Mouse (Mus musculus): ENCODE results near the gene Krtap4-13. TPM values are rescaled to one million over a fixed set of nuclear protein-coding genes. Genes with fewer than 3 reads are reported as not detected.
"Not testable (repeated sequence)": the region's sequence is repeated elsewhere in the genome, so short reads cannot be mapped to it uniquely, and the experiment has no call there.

The Krtap4-13 gene
- polyA plus RNA-seq, 1 experiment from 2014 or later = not detected

DNA sequence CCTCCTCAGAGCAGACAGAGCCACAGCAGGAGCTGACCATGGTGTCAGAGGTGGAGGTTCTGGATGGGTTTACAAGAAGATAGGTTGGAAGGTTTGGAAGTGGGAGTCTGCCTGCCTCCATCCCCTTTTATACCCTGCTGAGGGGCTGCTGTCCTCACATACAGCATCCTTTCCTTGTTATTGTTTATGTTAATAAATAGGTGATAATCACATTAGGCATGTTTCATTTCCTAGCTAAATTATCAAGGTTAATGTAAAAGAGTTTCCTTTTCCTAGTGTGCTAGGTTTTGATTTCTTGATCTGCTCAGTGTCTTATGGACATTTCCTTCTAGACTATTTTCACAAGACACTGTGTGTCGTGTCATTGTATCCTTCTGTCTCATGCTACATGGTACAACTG, 5.3 kb downstream of the Krtap4-13 start, which contains the start of gene Gm11554:
Gene Gm11554 (minus strand): TSS at position 101 of the 400 bp plus-strand sequence.
- H3K36me3 ChIP-seq (ENCODE audit: control insufficient read depth, insufficient read depth, low read length); H3K4me1 ChIP-seq (ENCODE audit: control insufficient read depth, insufficient read depth, low read length): not testable (repeated sequence)

DNA sequence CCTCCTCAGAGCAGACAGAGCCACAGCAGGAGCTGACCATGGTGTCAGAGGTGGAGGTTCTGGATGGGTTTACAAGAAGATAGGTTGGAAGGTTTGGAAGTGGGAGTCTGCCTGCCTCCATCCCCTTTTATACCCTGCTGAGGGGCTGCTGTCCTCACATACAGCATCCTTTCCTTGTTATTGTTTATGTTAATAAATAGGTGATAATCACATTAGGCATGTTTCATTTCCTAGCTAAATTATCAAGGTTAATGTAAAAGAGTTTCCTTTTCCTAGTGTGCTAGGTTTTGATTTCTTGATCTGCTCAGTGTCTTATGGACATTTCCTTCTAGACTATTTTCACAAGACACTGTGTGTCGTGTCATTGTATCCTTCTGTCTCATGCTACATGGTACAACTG, 10.9 kb downstream of the Krtap4-13 start, which contains the start of gene Gm11569:
Gene Gm11569 (minus strand): TSS at position 101 of the 400 bp plus-strand sequence.
- H3K4me1 ChIP-seq (ENCODE audit: control insufficient read depth, insufficient read depth, low read length); H3K4me3 ChIP-seq (ENCODE audit: low read depth, low read length); ATAC-seq (ENCODE audit: low FRiP score); H3K27ac ChIP-seq (ENCODE audit: low read depth, low read length); H3K4me2 ChIP-seq; H3K9me3 ChIP-seq (ENCODE audit: control insufficient read depth, low read length); DNase-seq (ENCODE audit: low spot score, missing footprints); H3K9ac ChIP-seq (ENCODE audit: low read length); H3K27me3 ChIP-seq (ENCODE audit: control insufficient read depth, insufficient read depth, low read length); H3K36me3 ChIP-seq (ENCODE audit: control insufficient read depth, insufficient read depth, low read length): not testable (repeated sequence)
- no CpG with 5 or more reads among the region's 1 CpGs for WGBS

More for the DNA sequence above, 5.3 kb downstream of the Krtap4-13 start, which contains the start of gene Gm11554:
- not testable (repeated sequence) for H3K9ac ChIP-seq (ENCODE audit: low read length); H3K4me2 ChIP-seq; H3K27ac ChIP-seq (ENCODE audit: low read depth, low read length); H3K27me3 ChIP-seq (ENCODE audit: control insufficient read depth, insufficient read depth, low read length); ATAC-seq (ENCODE audit: low FRiP score); H3K4me3 ChIP-seq (ENCODE audit: low read depth, low read length); H3K9me3 ChIP-seq (ENCODE audit: control insufficient read depth, low read length); DNase-seq (ENCODE audit: low spot score, missing footprints)
- no CpG with 5 or more reads among the region's 1 CpGs for WGBS

DNA sequence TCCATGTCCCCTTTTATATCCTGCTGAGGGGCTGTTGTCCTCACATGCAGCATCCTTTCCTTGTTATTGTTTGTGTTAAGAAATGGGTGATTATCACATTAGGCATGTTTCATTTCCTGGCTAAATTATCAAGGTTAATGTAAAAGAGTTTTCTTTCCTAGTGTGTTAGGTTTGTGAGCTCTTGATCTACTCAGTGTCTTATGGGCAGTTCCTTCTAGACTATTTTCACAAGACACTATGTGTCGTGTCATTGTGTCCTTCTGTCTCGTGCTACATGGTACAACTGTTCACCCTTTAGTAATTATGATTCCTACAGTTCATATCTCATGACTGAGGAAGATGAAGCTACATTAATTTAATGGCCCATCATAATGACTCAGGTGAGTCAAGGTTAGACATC, 16.3 kb downstream of the Krtap4-13 start, which contains the start of gene Gm11596:
Gene Gm11596 (minus strand): TSS at position 101 of the 400 bp plus-strand sequence.
- 86% methylated on average over 2 of the region's 2 CpGs for WGBS
- no peak within 1 kb of the TSS for H3K27ac ChIP-seq (ENCODE audit: low read depth, low read length)
- no peak within 1 kb of the TSS for H3K4me2 ChIP-seq

DNA sequence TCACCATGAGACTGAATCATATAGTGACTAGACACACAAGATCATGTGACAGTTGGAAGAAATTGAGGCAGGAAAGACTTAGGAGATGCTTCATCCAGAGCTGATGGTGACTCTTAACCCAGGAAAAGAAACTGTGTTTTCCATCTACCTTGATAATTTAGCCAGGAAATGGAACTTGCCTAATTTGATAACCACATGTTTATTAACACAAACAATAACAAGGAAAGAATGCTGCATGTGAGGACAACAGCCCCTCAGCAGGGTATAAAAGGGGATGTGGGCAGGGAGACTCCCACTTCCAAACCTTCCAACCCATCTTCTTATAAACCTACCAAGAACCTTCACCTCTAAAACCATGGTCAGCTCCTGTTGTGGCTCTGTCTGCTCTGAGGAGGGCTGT, 24.8 kb downstream of the Krtap4-13 start, which contains the start of gene Krtap4-9:
Gene Krtap4-9 (plus strand): TSS at position 301 of the 400 bp plus-strand sequence.
- H3K27me3 ChIP-seq (ENCODE audit: control insufficient read depth, insufficient read depth, low read length); H3K4me2 ChIP-seq; H3K4me3 ChIP-seq (ENCODE audit: low read depth, low read length); H3K36me3 ChIP-seq (ENCODE audit: control insufficient read depth, insufficient read depth, low read length); ATAC-seq (ENCODE audit: low FRiP score); H3K9ac ChIP-seq (ENCODE audit: low read length); DNase-seq (ENCODE audit: low spot score, missing footprints); H3K27ac ChIP-seq (ENCODE audit: low read depth, low read length); H3K9me3 ChIP-seq (ENCODE audit: control insufficient read depth, low read length); H3K4me1 ChIP-seq (ENCODE audit: control insufficient read depth, insufficient read depth, low read length): not testable (repeated sequence)

More for the DNA sequence above, 16.3 kb downstream of the Krtap4-13 start, which contains the start of gene Gm11596:
- Histone ChIP-seq H3K4me1 (ENCODE audit: control insufficient read depth, insufficient read depth, low read length) (no peaks in the 10 kb centered on the region), H3K4me3 (ENCODE audit: low read depth, low read length) (no peak within 1 kb of the TSS), H3K36me3 (ENCODE audit: control insufficient read depth, insufficient read depth, low read length) (no peaks in the 10 kb centered on the region), H3K27me3 (ENCODE audit: control insufficient read depth, insufficient read depth, low read length) (no peaks in the 10 kb centered on the region), H3K9ac (ENCODE audit: low read length) (no peak within 1 kb of the TSS), H3K9me3 (ENCODE audit: control insufficient read depth, low read length) (no peaks in the 10 kb centered on the region)
- no peak for ATAC-seq (ENCODE audit: low FRiP score)
- no peak for DNase-seq (ENCODE audit: low spot score, missing footprints)

DNA sequence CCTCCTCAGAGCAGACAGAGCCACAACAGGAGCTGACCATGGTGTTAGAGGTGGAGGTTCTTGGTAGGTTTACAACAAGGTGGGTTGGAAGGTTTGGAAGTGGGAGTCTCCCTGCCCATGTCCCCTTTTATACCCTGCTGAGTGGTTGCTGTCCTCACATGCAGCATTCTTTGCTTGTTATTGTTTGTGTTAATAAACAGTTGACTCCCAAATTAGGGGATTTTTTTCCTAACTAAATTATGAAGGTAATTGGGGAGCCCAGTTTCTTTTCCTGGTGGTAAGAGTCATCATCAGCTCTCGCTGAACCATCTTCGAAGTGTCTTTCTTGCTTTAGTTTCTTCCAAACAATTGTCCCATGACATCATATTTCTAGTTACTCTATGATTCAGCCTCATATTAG, 29.1 kb downstream of the Krtap4-13 start, which contains the start of gene Krtap4-8:
Gene Krtap4-8 (minus strand): TSS at position 101 of the 400 bp plus-strand sequence.
- Histone ChIP-seq H3K4me3 (ENCODE audit: low read depth, low read length) (no peak within 1 kb of the TSS), H3K4me1 (ENCODE audit: control insufficient read depth, insufficient read depth, low read length) (peaks cover 4% of the 10 kb centered on the region), H3K4me2 (no peak within 1 kb of the TSS), H3K36me3 (ENCODE audit: control insufficient read depth, insufficient read depth, low read length) (no peaks in the 10 kb centered on the region), H3K9me3 (ENCODE audit: control insufficient read depth, low read length) (no peaks in the 10 kb centered on the region), H3K27me3 (ENCODE audit: control insufficient read depth, insufficient read depth, low read length) (no peaks in the 10 kb centered on the region), H3K9ac (ENCODE audit: low read length) (no peak within 1 kb of the TSS), H3K27ac (ENCODE audit: low read depth, low read length) (no peak within 1 kb of the TSS)
- no peak for ATAC-seq (ENCODE audit: low FRiP score)
- no peak for DNase-seq (ENCODE audit: low spot score, missing footprints)
- WGBS = 92% methylated on average over 2 of the region's 2 CpGs

DNA sequence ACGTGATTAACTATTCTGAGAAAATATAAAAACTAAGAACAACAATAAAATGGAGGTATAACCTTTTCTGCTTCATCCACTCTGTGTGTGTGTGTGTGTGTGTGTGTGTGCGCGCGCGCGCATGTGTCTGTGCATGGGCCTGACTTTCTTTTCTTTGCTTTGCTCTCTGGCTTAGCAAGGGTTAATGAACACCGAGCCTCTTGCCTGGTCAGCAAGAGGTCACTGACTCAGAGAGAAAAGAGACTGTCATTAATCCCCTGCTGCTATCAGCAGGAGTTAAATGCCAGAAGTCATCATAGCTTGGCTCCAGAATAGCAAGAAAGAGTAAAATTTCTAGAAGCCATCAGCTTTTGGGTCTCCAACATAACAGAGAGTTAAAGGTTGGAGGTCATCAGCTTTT, 31.3 kb downstream of the Krtap4-13 start:
- Histone ChIP-seq H3K4me1 (ENCODE audit: control insufficient read depth, insufficient read depth, low read length) (peaks cover 4% of the 10 kb centered on the region), H3K4me3 (ENCODE audit: low read depth, low read length) (no peak overlapping the region), H3K4me2 (no peak overlapping the region), H3K36me3 (ENCODE audit: control insufficient read depth, insufficient read depth, low read length) (no peaks in the 10 kb centered on the region), H3K9ac (ENCODE audit: low read length) (no peak overlapping the region), H3K27ac (ENCODE audit: low read depth, low read length) (no peak overlapping the region), H3K9me3 (ENCODE audit: control insufficient read depth, low read length) (no peaks in the 10 kb centered on the region), H3K27me3 (ENCODE audit: control insufficient read depth, insufficient read depth, low read length) (no peaks in the 10 kb centered on the region)
- WGBS = 66% methylated on average over 7 of the region's 7 CpGs
- DNase-seq (ENCODE audit: low spot score, missing footprints) (no peak), ATAC-seq (ENCODE audit: low FRiP score) (no peak)

DNA sequence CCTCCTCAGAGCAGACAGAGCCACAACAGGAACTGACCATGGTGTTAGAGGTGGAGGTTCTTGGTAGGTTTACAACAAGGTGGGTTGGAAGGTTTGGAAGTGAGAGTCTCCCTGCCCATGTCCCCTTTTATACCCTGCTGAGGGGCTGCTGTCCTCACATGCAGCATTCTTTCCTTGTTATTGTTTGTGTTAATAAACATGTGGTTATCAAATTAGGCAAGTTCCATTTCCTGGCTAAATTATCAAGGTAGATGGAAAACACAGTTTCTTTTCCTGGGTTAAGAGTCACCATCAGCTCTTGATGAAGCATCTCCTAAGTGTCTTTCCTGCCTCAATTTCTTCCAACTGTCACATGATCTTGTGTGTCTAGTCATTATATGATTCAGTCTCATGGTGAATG, 36.9 kb downstream of the Krtap4-13 start, which contains the start of gene Gm11595:
Gene Gm11595 (minus strand): TSS at position 101 of the 400 bp plus-strand sequence.
- H3K27ac ChIP-seq (ENCODE audit: low read depth, low read length); ATAC-seq (ENCODE audit: low FRiP score): not testable (repeated sequence)

DNA sequence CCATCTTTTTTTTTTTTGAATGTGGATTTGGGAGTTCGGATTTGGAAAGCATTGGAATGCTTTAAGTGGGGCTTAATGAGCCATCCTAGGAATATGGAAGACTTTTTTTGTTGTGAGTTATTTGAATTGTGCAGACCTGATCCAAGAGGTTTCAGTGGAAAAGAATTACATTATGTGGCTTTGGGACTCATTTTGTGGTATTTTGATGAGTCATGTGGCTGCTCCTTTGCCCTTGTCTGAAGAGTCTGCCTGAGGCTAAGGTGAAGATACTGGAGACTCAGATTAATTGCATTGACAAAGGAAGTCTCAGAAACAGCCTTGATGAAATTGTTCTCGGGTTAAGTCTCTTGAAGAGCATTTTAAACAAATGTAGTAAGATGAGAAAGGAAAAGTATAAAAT, 41.3 kb downstream of the Krtap4-13 start:
- H3K9ac ChIP-seq (ENCODE audit: low read length) = no peak overlapping the region
- no peaks in the 10 kb centered on the region for H3K4me1 ChIP-seq (ENCODE audit: control insufficient read depth, insufficient read depth, low read length)
- no peak overlapping the region for H3K4me3 ChIP-seq (ENCODE audit: low read depth, low read length)
- H3K27ac ChIP-seq (ENCODE audit: low read depth, low read length) = no peak overlapping the region
- no peaks in the 10 kb centered on the region for H3K9me3 ChIP-seq (ENCODE audit: control insufficient read depth, low read length)
- WGBS = 72% methylated on average over 2 of the region's 2 CpGs
- H3K4me2 ChIP-seq = no peak overlapping the region
- no peak for DNase-seq (ENCODE audit: low spot score, missing footprints)
- H3K36me3 ChIP-seq (ENCODE audit: control insufficient read depth, insufficient read depth, low read length) = no peaks in the 10 kb centered on the region
- no peak for ATAC-seq (ENCODE audit: low FRiP score)
- H3K27me3 ChIP-seq (ENCODE audit: control insufficient read depth, insufficient read depth, low read length) = no peaks in the 10 kb centered on the region

More for the DNA sequence above, 36.9 kb downstream of the Krtap4-13 start, which contains the start of gene Gm11595:
- not testable (repeated sequence) for H3K9ac ChIP-seq (ENCODE audit: low read length); H3K9me3 ChIP-seq (ENCODE audit: control insufficient read depth, low read length); H3K36me3 ChIP-seq (ENCODE audit: control insufficient read depth, insufficient read depth, low read length); H3K4me1 ChIP-seq (ENCODE audit: control insufficient read depth, insufficient read depth, low read length); H3K27me3 ChIP-seq (ENCODE audit: control insufficient read depth, insufficient read depth, low read length); H3K4me3 ChIP-seq (ENCODE audit: low read depth, low read length); H3K4me2 ChIP-seq; DNase-seq (ENCODE audit: low spot score, missing footprints)

Data from midbrain, embryonic 11.5 days (tissue).